Mouse (Mus musculus): ENCODE measurements around the gene Erbb4. TPM values are rescaled to one million over a fixed set of nuclear protein-coding genes. Genes with fewer than 3 reads are reported as not detected.

Erbb4 gene
- total and polyA plus RNA-seq, 2 experiments from 2014 or later: 13.9 to 52.8 TPM

DNA sequence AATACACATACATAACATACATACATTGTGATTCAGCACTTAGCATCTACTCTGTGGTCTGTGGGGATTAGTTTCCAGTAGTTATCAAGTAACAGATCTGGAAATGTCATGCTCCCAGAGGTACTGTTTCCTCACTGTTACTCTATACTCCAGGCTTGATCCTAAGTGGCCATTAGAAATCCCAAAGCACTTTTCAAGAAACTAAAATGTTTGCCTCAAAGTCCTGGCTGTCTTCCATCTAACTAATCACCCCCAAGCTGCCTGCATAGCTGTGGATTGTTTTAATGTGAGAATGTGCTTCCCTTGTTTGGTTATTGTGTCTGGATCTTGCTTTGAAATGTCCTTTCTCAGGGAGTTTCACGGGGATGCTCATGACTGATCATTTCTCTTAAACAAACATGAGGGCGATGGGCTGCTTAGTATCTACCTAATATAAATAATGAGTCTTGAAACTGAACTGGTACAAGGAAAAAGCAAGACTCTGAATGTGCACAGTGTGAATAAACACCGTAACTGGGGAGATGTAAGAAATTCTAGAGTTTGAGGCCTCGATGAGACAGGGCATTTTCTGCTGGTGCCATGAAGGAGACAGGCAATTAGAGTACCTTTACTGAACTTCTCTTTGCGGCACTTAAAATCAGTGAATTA is 683.4 kb downstream of the Erbb4 start:
- Histone ChIP-seq H3K9me3 (ENCODE audit: low read length) (no peaks in the 10 kb centered on the region), H3K4me1 (ENCODE audit: insufficient read depth, low read length) (no peaks in the 10 kb centered on the region), H3K9ac (replicated peaks; ENCODE audit: low read length) (no peak overlapping the region), H3K27me3 (ENCODE audit: insufficient read depth, low read length) (no peaks in the 10 kb centered on the region), H3K36me3 (ENCODE audit: insufficient read depth, low read length) (no peaks in the 10 kb centered on the region), H3K27ac (no peak overlapping the region), H3K4me3 (ENCODE audit: low read length) (no peak overlapping the region), H3K4me2 (ENCODE audit: low read depth, low read length) (no peak overlapping the region)
- no peak for TF ChIP-seq CTCF (IDR thresholded peaks at IDR 0.05; ENCODE audit: low read depth)
- no peak for ATAC-seq
- DNase-seq (ENCODE audit: low spot score): peak; percentile 7
- 62% methylated on average over 5 of the region's 5 CpGs for WGBS

DNA sequence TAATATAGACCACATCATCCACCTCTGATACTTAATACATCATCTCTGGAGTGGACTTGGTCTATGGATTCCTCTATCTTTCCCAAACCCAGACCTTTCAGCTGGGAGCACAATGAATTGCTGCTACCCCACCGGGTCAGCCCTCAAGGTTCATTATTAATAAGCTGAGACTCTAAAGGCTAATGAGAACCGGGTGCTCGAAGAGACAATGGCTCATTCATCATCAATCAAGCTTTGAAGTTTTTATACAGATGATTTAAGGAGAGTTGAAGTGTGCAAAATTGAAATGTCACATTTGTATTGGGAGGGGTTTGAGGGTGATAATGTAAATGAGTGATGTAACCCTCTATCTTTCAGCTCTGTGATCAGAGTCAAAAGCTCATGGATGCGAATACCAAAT is 706.7 kb downstream of the Erbb4 start:
- no peak for TF ChIP-seq CTCF (IDR thresholded peaks at IDR 0.05; ENCODE audit: low read depth)
- Histone ChIP-seq H3K9me3 (ENCODE audit: low read length) (no peaks in the 10 kb centered on the region), H3K4me1 (ENCODE audit: insufficient read depth, low read length) (no peaks in the 10 kb centered on the region), H3K4me3 (ENCODE audit: low read length) (no peak overlapping the region), H3K36me3 (ENCODE audit: insufficient read depth, low read length) (no peaks in the 10 kb centered on the region), H3K27ac (no peak overlapping the region), H3K27me3 (ENCODE audit: insufficient read depth, low read length) (no peaks in the 10 kb centered on the region), H3K4me2 (ENCODE audit: low read depth, low read length) (no peak overlapping the region), H3K9ac (replicated peaks; ENCODE audit: low read length) (no peak overlapping the region)
- WGBS: 16% methylated on average over 4 of the region's 4 CpGs
- ATAC-seq (no peak), DNase-seq (ENCODE audit: low spot score) (no peak)

DNA sequence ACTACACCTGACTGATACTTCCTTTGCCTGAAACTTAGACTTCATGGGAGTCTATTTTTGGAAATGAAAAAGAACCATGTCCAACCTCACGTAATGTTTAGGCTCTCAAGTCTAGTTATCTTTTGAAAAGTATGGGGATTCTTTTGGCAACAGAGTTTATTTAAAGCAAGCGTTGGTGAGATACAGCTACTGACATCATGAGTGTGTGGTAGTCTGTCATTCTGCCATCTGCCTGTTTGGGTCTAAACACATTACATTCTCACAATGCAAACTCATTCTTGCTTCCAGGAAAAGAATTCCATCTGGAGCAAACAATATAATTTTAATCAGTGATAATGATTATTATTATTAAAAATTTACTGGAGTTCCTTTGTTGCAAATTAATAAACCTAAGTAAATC is 736.3 kb downstream of the Erbb4 start:
- Histone ChIP-seq H3K27me3 (ENCODE audit: insufficient read depth, low read length) (no peaks in the 10 kb centered on the region), H3K27ac (no peak overlapping the region), H3K9ac (replicated peaks; ENCODE audit: low read length) (no peak overlapping the region), H3K4me1 (ENCODE audit: insufficient read depth, low read length) (no peaks in the 10 kb centered on the region), H3K36me3 (ENCODE audit: insufficient read depth, low read length) (no peaks in the 10 kb centered on the region), H3K9me3 (ENCODE audit: low read length) (no peaks in the 10 kb centered on the region), H3K4me2 (ENCODE audit: low read depth, low read length) (no peak overlapping the region), H3K4me3 (ENCODE audit: low read length) (no peak overlapping the region)
- DNase-seq (ENCODE audit: low spot score) (no peak), ATAC-seq (no peak)
- 76% methylated on average over 2 of the region's 2 CpGs for WGBS
- TF ChIP-seq CTCF (IDR thresholded peaks at IDR 0.05; ENCODE audit: low read depth): no peak

GRCm38 (mm10) chr1:68333714-68334113 is 774.1 kb downstream of the Erbb4 start:
- Histone ChIP-seq H3K9ac (replicated peaks; ENCODE audit: low read length) (no peak overlapping the region), H3K4me2 (ENCODE audit: low read depth, low read length) (no peak overlapping the region), H3K4me1 (ENCODE audit: insufficient read depth, low read length) (no peaks in the 10 kb centered on the region), H3K27ac (no peak overlapping the region), H3K4me3 (ENCODE audit: low read length) (no peak overlapping the region), H3K27me3 (ENCODE audit: insufficient read depth, low read length) (no peaks in the 10 kb centered on the region), H3K36me3 (ENCODE audit: insufficient read depth, low read length) (no peaks in the 10 kb centered on the region), H3K9me3 (ENCODE audit: low read length) (no peaks in the 10 kb centered on the region)
- ATAC-seq (no peak), DNase-seq (ENCODE audit: low spot score) (no peak)
- no peak for TF ChIP-seq CTCF (IDR thresholded peaks at IDR 0.05; ENCODE audit: low read depth)
- WGBS: 57% methylated on average over 2 of the region's 2 CpGs

DNA sequence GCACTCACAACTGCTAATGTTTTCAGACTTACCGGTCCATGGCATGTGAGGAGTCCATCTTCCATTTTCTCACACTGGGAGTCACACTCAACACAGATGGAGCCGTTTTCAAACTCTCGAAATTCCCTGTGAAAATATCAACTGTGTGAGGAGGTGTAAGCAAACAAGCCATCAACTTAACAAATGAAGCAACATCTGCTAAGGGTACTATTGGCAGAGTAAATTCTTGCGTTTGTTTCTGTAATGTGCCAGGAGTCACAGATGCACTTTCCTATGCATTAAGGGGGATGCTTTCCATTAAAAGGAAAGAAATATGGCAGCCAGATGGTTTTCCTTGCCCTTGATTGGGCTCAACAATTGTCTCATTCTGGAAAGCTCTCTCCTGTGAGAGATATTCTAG is 802.0 kb downstream of the Erbb4 start:
- Histone ChIP-seq H3K9ac (replicated peaks; ENCODE audit: low read length) (no peak overlapping the region), H3K36me3 (ENCODE audit: insufficient read depth, low read length) (no peaks in the 10 kb centered on the region), H3K27me3 (ENCODE audit: insufficient read depth, low read length) (no peaks in the 10 kb centered on the region), H3K4me3 (ENCODE audit: low read length) (no peak overlapping the region), H3K4me2 (ENCODE audit: low read depth, low read length) (no peak overlapping the region), H3K27ac (no peak overlapping the region), H3K9me3 (ENCODE audit: low read length) (no peaks in the 10 kb centered on the region), H3K4me1 (ENCODE audit: insufficient read depth, low read length) (no peaks in the 10 kb centered on the region)
- 81% methylated on average over 4 of the region's 4 CpGs for whole genome bisulfite sequencing
- DNase-seq (ENCODE audit: low spot score) (no peak), ATAC-seq (no peak)
- no peak for TF ChIP-seq CTCF (IDR thresholded peaks at IDR 0.05; ENCODE audit: low read depth)

DNA sequence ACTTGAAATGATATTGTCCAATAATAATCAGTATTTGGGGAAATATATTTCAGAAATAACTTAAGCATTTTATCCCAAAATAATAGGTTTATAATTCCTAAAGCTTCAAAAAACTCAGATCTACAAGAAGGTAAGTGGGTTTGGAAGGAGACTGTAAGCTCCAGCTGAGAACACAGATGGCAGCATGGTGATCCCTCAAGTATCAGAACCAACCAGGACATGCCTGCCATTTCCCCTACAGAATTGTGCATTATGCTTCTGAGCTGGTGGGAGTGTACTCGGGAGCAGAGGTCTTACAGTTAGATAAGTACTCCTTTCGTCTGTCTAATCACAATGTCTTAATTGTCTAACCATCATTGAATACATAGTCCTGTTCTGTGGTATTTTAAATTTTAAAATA is 823.4 kb downstream of the Erbb4 start:
- Histone ChIP-seq H3K9ac (replicated peaks; ENCODE audit: low read length) (no peak overlapping the region), H3K4me3 (ENCODE audit: low read length) (no peak overlapping the region), H3K4me1 (ENCODE audit: insufficient read depth, low read length) (no peaks in the 10 kb centered on the region), H3K27me3 (ENCODE audit: insufficient read depth, low read length) (no peaks in the 10 kb centered on the region), H3K27ac (no peak overlapping the region), H3K36me3 (ENCODE audit: insufficient read depth, low read length) (no peaks in the 10 kb centered on the region), H3K9me3 (ENCODE audit: low read length) (no peaks in the 10 kb centered on the region), H3K4me2 (ENCODE audit: low read depth, low read length) (no peak overlapping the region)
- ATAC-seq: no peak
- DNase-seq (ENCODE audit: low spot score): no peak
- no peak for TF ChIP-seq CTCF (IDR thresholded peaks at IDR 0.05; ENCODE audit: low read depth)
- WGBS: 65% methylated on average over 2 of the region's 2 CpGs

DNA sequence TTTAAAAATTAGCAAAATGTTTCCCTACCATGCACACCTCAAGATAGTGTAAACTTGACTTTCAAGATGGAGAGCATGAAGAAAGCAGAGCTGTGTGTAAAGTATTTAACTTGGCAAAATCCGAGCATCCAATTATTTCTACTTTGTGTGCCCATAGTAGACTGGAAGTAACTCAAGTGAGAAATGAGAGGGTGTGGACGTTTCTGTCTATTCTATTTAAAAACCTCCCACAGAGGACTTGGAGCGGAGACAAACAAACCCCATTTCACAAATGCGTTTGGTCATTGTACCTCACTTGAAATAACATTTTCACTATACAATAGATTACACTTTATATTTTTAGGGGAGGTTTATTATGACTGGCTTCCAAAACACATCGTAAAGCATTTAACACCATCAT is 832.0 kb downstream of the Erbb4 start:
- no peak for DNase-seq (ENCODE audit: low spot score)
- no peak for TF ChIP-seq CTCF (IDR thresholded peaks at IDR 0.05; ENCODE audit: low read depth)
- Histone ChIP-seq H3K4me3 (ENCODE audit: low read length) (no peak overlapping the region), H3K4me2 (ENCODE audit: low read depth, low read length) (no peak overlapping the region), H3K27ac (no peak overlapping the region), H3K9ac (replicated peaks; ENCODE audit: low read length) (no peak overlapping the region), H3K9me3 (ENCODE audit: low read length) (no peaks in the 10 kb centered on the region), H3K36me3 (ENCODE audit: insufficient read depth, low read length) (no peaks in the 10 kb centered on the region), H3K4me1 (ENCODE audit: insufficient read depth, low read length) (no peaks in the 10 kb centered on the region), H3K27me3 (ENCODE audit: insufficient read depth, low read length) (no peaks in the 10 kb centered on the region)
- no peak for ATAC-seq
- 48% methylated on average over 5 of the region's 5 CpGs for WGBS

All from hindbrain, postnatal 0 days (tissue).